Mouse (Mus musculus): Measurements from ENCODE around the gene Egfr.

Egfr gene

GRCm38 (mm10) chr11:16776967-16777366 lies 25.0 kb downstream of the Egfr start:
- DNase-seq (ENCODE audit: low read depth, low spot score) = no peak

DNA sequence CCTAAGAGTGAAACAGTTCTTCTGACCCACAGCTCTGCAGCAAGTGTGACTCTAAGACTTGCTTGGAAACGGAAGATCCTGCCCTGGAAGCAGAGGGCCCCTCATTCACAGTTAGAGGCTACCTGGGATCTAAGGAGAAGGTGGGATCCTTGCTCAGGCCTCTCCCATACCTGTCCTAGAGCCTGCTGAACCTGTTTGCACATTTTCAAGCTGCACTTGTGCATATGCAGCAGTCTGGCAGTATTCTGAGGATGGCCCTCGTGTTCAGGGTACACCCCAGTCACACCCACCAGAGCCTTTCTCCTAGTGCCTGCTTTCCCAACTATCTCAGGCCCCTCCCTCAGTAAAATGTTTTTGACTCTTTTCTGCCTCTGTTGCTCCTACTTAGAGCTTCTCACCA lies 29.6 kb downstream of the Egfr start:
- no peak for DNase-seq (ENCODE audit: low read depth, low spot score)

GRCm38 (mm10) chr11:16783926-16784659 lies 32.1 kb downstream of the Egfr start:
- no peak for DNase-seq (ENCODE audit: low read depth, low spot score)

- no peak for DNase-seq (ENCODE audit: low read depth, low spot score)
Observed at GRCm38 (mm10) chr11:16792638-16793585, 40.9 kb downstream of the Egfr start.

- no peak for DNase-seq (ENCODE audit: low read depth, low spot score)
Observed at GRCm38 (mm10) chr11:16795012-16795411, 43.0 kb downstream of the Egfr start.

DNA sequence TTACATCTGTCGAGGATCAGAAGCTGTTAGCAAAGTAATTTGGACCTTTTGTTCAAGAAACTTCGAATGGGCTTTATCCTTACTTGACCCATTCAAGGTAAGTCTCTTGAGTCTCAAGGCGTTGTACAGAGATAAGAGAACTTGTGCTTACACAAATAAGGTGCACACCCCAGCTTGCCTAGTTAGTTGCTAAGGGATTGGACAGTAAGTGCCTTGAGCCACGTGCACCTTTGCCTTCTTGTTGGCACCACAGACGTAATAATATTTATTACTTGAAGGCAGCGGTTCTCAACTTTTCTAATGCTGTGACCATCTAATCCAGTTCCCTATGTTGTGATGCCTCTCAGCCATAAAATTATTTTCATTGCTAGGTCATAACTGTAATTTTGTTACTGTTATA lies 43.5 kb downstream of the Egfr start:
- no peak for DNase-seq (ENCODE audit: low read depth, low spot score)

- no peak for DNase-seq (ENCODE audit: low read depth, low spot score)
Observed at GRCm38 (mm10) chr11:16797456-16797855, 45.5 kb downstream of the Egfr start.

DNA sequence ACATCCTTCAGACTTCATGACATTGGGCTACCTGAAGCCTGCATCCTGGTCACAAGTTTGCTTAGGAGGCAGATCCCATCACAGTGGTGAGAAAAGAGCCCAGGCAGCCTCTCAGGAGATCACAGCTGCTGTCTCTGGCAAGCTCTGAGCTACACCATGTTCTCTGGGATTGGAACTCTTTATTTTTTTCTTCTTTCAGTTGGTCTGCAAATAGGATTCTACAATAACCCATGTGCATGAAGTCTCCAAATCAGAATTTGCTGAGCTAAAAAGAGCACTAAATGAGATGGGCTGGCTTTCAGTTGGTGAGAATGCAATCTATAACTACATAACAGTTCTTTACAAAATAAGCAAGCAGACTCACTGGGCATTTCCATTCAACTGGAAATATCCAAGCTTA lies 46.1 kb downstream of the Egfr start:
- no peak for DNase-seq (ENCODE audit: low read depth, low spot score)

DNA sequence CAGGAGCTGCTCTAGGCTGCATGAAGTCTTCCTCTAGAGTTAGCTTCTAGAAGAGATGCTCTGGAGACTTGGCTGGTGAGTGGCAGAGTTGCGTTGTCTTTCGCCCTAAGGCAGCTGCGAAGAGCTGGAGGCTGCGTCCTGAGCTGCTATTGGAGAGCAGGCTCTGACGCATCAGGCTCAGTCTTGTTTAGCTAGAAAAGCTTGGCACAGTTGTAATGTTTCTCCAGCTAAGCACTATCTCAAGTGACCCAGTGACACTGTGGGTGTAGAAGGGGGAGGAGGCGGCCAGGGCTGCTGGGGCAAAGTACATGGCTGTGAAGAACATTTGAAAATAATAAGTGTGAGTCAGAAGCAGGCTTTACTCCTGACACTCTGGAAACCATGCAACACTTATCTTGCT lies 48.5 kb downstream of the Egfr start:
- no peak for DNase-seq (ENCODE audit: low read depth, low spot score)

- DNase-seq (ENCODE audit: low read depth, low spot score) = no peak
Observed at GRCm38 (mm10) chr11:16802668-16803067, 50.7 kb downstream of the Egfr start.

DNA sequence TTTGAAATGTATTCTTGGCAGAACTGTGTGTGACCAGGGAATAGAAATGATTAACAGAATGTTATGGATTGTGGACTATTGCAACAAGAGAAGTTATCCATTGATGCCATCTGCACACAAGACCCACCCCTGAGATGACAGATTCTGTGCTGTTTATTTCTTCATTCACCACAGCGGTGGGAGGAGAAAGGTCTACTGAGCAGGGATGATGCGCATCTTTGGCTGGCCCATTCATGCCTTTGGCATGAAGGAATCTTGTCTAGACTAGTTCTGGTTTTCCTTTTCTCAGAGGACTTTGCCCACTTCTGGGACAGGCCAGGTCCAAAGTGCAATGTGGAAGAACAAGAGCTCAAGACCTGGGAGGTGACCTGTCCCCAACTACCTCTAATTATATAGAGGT lies 52.0 kb downstream of the Egfr start:
- no peak for DNase-seq (ENCODE audit: low read depth, low spot score)

GRCm38 (mm10) chr11:16805886-16806285 lies 53.9 kb downstream of the Egfr start:
- DNase-seq (ENCODE audit: low read depth, low spot score) = no peak

- no peak for DNase-seq (ENCODE audit: low read depth, low spot score)
Observed at GRCm38 (mm10) chr11:16809161-16809967, 57.4 kb downstream of the Egfr start.

GRCm38 (mm10) chr11:16810086-16810485 lies 58.1 kb downstream of the Egfr start:
- DNase-seq (ENCODE audit: low read depth, low spot score) = no peak

DNA sequence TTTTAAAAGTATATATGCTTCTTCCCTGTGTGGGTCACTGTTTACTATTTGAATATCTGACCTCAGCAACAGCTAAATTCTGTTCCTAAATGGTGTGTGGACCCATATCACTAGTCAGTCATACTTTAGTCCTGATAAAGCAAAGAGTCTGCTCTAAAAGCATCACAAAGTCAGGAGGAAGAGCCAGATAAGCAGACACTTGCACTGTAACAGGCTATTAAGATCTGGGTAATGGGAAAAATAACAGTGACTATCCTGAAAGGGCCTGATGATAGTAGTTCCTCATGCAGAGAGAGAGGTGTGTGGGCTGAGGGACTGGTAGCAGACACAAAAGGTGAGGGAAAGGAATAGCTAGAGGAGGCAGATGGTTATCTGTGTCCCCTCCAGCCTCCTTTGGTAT lies 61.3 kb downstream of the Egfr start:
- no peak for DNase-seq (ENCODE audit: low read depth, low spot score)

DNA sequence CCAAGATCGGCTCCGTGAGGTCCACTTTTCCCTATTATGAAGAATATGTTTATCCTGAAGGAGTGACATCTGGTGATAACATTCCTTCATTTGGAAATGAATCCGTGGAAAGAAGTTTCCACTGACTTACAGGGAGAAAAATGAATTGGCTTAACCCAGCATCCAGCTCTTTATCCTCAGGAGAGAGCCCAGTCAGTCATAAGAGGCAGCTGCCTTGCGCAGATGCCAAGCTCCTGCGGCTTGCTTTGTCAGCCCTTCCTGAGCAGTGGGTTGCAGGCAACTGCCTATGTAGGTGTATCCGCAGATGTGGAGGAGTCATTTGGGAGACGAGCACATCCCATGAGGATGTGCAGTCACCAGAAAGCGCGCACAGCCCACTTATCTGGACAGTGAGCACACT lies 64.4 kb downstream of the Egfr start:
- DNase-seq (ENCODE audit: low read depth, low spot score) = no peak

DNA sequence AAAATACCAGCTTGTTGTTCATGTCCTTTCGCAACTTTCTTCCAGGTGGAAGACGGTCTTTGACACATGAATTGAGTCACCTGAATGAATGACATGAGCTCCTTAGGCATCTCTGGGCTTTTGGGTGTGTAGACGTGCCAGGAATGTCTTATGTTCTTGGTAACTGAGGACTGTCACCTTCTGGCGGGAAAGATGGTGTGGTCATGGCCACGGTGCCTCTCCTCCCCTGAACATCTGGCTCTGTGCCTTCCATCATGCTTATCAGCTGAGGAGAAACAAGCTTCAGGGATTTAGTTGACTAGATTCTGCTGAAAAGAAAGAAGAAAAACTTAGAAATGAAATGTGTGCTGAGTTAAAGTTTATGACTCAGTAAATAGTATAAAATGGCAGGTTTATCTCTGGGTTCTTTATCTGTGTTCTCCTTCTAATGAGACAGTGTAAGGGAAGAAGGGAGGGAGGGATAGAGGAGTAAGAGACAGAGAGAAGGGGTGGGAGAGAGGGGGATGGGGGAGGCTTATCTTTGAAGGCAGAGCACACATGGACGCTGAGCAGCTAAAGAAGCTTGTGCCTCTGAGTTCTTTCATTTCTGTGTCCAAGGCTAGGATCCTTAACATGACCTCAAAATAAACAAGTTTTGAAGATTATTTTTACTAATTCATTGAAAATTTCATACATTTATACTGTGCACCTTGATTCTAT lies 65.5 kb downstream of the Egfr start:
- no peak for DNase-seq (ENCODE audit: low read depth, low spot score)

GRCm38 (mm10) chr11:16819424-16819823 lies 67.4 kb downstream of the Egfr start:
- DNase-seq (ENCODE audit: low read depth, low spot score) = no peak

DNA sequence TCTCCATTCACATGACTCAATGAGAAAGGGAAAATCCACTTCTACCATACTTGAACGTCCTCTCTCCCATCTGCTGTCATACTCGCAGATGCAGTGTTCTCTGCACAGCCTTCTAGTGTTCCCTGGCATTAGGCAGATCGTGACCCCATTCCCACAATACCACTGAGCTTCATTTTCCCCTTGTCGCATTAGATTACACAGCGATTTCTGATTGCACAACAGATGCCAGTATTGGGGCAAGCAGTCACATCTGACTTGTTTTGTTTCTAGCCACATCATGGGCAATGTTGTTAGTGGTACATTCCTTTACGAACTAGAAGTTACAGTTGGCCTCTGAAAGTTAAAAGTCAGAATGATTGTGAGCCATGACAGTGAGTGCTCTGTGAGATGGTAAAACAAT lies 68.1 kb downstream of the Egfr start:
- DNase-seq (ENCODE audit: low read depth, low spot score) = no peak

DNA sequence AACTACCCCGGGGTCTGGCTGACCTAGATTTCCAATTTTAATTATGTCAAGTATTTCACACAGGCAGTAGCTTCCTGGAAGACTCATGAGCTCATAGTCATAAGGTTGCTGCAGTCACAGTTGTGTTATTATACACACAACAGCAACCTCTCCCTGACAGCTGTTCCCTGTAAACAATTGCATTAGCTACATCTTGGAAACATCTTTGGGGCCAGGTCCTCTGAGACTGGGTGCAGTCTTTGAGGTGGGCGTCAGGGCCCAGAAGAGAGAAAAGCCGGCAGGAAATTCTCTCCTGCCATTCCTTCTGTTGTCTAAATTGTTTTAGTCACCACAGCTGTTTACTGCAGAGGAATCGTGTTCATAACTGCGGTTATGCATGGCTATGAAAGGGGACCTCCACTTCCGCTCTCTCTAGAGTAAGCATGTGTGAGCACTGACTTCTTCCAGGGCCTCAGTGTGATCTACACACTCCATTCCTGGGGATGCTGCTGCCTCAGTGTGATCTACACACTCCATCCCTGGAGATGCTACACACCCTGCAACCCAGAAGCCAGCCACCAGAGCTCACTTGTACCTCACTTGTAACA lies 69.8 kb downstream of the Egfr start:
- DNase-seq (ENCODE audit: low read depth, low spot score) = no peak
